Mouse (Mus musculus) stomach, embryonic 16.5 days (tissue): ENCODE data around the gene Gm128. TPM values are rescaled to one million over a fixed set of nuclear protein-coding genes. Genes with fewer than 3 reads are reported as not detected.

Source experiments
- ATAC-seq: fragments of 200-750 bp; cut with Nextera tagmentation; 2 replicates; pipeline ENCODE4 v1.8.0; 2017; ENCODE audit warnings: moderate number of reproducible peaks, moderate TSS enrichment; ENCODE audit not compliant: insufficient read depth, low FRiP score
- H3K27ac ChIP-seq: fragments of 300-500 bp; sonication (generic); 2 replicates; pipeline ENCODE4 v1.5.1; 2014; ENCODE audit warnings: low read length
- H3K27me3 ChIP-seq: fragments of 300-500 bp; sonication (generic); 2 replicates; pipeline ENCODE4 v1.6.1; 2014; ENCODE audit warnings: low read length, control low read depth, mixed read lengths; ENCODE audit not compliant: control insufficient read depth, insufficient read depth
- H3K36me3 ChIP-seq: fragments of 300-500 bp; sonication (generic); 2 replicates; pipeline ENCODE4 v1.6.1; 2014; ENCODE audit warnings: low read length; ENCODE audit not compliant: control insufficient read depth, insufficient read depth
- H3K4me1 ChIP-seq: fragments of 300-500 bp; sonication (generic); 2 replicates; pipeline ENCODE4 v1.6.1; 2014; ENCODE audit warnings: low read length, control low read depth, mixed read lengths; ENCODE audit not compliant: control insufficient read depth, insufficient read depth
- H3K4me2 ChIP-seq: fragments of 300-500 bp; sonication (generic); 2 replicates; pipeline ENCODE4 v1.6.1; 2014; ENCODE audit warnings: low read depth, low read length, mixed read lengths
- H3K4me3 ChIP-seq: fragments of 300-500 bp; sonication (generic); replicated peaks from 2 replicates; pipeline ENCODE4 v1.5.1; 2014; ENCODE audit warnings: mild to moderate bottlenecking, low read length
- H3K9ac ChIP-seq: fragments of 300-500 bp; sonication (generic); 2 replicates; pipeline ENCODE4 v1.6.1; 2014; ENCODE audit warnings: low read length
- H3K9me3 ChIP-seq: fragments of 300-500 bp; sonication (generic); replicated peaks from 2 replicates; pipeline ENCODE4 v1.6.1; 2016; ENCODE audit warnings: low read length, control low read depth; ENCODE audit not compliant: control insufficient read depth
- WGBS: fragments of 180-500 bp; shearing (Covaris S2); extraction: QIAGEN DNeasy Blood & Tissue Kit; methylation state at CpG from one replicate; pipeline ENCODE4 v1.1.7; 2014; 5-methylcytosine and 5-hydroxymethylcytosine counted together
- polyA plus RNA-seq: library from polyadenylated mRNA; unstranded; fragments of >200 nt; fragmentation: Nextera tagmentation; extraction: Ambion mirVana; gene quantifications from 2 replicates; pipeline ENCODE4 v1.2.1, GENCODE M21; 2015

The Gm128 gene
- polyA plus RNA-seq, 1 experiment from 2014 or later = 0.52 TPM

GRCm38 (mm10) chr3:95261975-95262374 is 20.6 kb upstream of the Gm128 start:
- 85% methylated on average over 4 of the region's 4 CpGs for WGBS
- H3K36me3 ChIP-seq = peaks cover 13% of the 10 kb centered on the region; the same call in 1 of the 2 replicates
- H3K9ac ChIP-seq = no peak overlapping the region
- ATAC-seq = no peak
- no peaks in the 10 kb centered on the region for H3K4me1 ChIP-seq
- H3K9me3 ChIP-seq = no peaks in the 10 kb centered on the region
- H3K4me2 ChIP-seq = no peak overlapping the region
- no peak overlapping the region for H3K27ac ChIP-seq
- H3K4me3 ChIP-seq = no peak overlapping the region
- no peaks in the 10 kb centered on the region for H3K27me3 ChIP-seq

DNA sequence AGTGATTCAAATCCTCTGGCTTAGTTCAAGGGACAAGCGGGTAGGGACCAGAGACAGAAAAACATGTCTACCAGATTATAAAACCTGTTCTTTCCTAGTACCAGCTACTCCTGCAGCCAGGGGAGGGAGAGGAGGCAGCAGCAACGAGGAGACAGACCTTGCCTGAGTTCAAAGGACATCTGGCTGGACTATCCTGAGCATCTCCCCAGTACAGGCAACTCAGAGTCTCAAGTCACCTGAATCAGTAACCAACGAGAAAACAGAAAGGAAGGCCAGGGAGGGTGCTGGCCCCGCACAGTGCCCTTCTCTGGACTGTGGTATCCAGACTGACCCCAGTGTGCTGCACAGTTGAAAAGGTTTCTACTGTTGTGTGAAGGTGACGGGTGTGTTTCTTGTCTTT is 15.5 kb upstream of the Gm128 start:
- H3K36me3 ChIP-seq = peaks cover 14% of the 10 kb centered on the region; the same call in 1 of the 2 replicates
- no peaks in the 10 kb centered on the region for H3K9me3 ChIP-seq
- no peak for ATAC-seq
- H3K4me3 ChIP-seq = no peak overlapping the region
- no peak overlapping the region for H3K4me2 ChIP-seq
- WGBS = 85% methylated on average over 5 of the region's 5 CpGs
- H3K9ac ChIP-seq = no peak overlapping the region
- H3K4me1 ChIP-seq = no peaks in the 10 kb centered on the region
- no peak overlapping the region for H3K27ac ChIP-seq
- H3K27me3 ChIP-seq = no peaks in the 10 kb centered on the region

DNA sequence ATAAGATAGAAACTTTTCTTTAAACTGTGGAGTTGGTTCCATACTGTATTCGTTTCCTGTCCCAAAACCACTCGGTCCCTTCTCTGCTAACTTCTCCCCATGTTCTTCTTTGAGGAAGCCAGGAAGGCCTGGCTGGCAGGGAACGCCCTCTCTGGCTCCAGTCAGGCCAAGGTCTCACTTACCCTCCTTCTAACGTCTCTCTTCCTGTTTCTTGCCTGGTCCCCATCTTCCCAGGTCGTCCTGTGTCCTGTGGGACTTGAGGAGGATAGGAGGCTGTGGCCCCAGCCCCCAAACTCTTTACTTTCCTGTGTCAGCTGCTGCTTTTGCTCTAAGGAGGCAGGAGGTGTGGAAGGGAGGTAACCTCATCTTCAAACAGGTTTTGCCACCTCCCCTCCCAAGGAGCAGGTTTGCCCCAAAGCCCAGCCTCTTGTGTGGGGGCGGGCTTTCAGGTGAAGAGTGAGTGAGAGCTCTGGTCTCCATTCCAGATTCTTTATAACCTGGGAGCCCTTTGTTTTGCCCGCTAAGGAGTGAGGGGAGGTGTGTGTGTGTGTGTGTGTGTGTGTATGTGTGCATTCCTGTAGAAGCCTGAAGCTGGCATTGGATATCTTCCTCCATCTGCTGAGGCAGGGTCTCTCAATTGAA is 9.5 kb upstream of the Gm128 start, which contains the start of gene Bnipl:
TSS of gene Bnipl (minus strand) at position 411 of the 642 bp plus-strand sequence.
- ATAC-seq = peak; percentile 71; the same call in 1 of the 2 replicates
- Histone ChIP-seq H3K27me3 (no peaks in the 10 kb centered on the region), H3K9me3 (no peaks in the 10 kb centered on the region), H3K36me3 (peaks cover under 1% of the 10 kb centered on the region; the same call in 1 of the 2 replicates), H3K4me3 (peak within 1 kb of the TSS; percentile 32), H3K4me2 (peak within 1 kb of the TSS; percentile 34), H3K4me1 (no peaks in the 10 kb centered on the region), H3K27ac (peak within 1 kb of the TSS; percentile 77), H3K9ac (peak within 1 kb of the TSS; percentile 58)
- 41% methylated on average over 7 of the region's 7 CpGs for WGBS

DNA sequence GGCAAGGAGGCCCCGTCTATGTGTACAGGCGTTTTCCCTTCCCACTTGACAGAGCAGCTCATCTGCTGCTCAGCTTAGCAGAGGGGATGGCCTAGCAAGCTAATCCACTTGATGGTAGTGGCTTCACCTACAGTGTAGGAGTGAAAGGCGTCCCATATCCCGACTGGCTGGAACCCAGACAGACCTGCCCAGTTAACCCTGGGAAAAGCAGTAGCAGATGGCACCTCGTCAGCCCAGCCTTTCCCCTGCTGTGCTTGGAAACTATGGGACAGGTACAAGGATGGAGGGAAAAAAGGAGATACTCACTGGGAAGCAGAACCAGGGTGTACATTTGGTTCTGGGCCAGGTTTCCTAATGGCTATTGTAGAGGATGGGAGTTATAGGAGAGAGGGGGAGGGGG is 9.0 kb upstream of the Gm128 start:
- WGBS = 76% methylated on average over 5 of the region's 5 CpGs
- H3K27me3 ChIP-seq = no peaks in the 10 kb centered on the region
- peak overlapping the region; percentile 77 for H3K27ac ChIP-seq
- no peaks in the 10 kb centered on the region for H3K9me3 ChIP-seq
- peak overlapping the region; percentile 34 for H3K4me2 ChIP-seq
- ATAC-seq = 0 out of 2 replicates have a peak, but pooled peaks have one; percentile 13
- no peaks in the 10 kb centered on the region for H3K36me3 ChIP-seq
- H3K4me3 ChIP-seq = peak overlapping the region; percentile 32
- H3K4me1 ChIP-seq = no peaks in the 10 kb centered on the region
- H3K9ac ChIP-seq = peak overlapping the region; percentile 58

DNA sequence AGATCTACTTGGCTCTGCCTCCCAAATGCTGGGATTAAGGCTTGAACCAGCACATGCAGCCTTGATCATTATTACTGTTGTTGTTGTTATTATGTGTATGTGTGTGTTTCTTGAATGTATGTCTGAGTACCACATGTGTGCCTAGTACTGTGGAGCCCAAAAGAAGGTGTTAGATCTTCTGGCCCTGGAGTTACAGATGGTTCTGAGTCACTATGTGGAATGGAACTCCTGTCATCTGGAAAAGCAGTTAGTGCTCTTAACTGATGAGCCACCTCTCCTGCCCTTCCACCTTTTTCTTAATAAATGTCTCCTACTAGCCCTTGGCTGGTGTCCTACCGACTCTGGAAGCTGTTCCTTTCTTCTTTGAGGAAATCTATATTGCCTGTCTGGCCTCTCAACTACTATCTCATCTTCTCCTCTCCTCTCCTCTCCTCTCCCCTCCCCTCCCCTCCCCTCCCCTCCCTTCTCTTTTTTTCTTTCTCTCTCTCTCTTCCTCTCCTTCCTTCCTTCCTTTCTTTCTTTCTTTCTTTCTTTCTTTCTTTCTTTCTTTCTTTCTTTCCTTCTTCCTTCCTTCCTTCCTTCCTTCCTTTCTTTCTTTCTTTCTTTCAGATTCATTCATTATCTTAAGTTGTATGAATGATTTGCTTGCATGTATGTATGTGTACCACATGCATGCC is 6.4 kb upstream of the Gm128 start:
- 59% methylated on average over 1 of the region's 1 CpGs for WGBS
- Histone ChIP-seq H3K4me1 (no peaks in the 10 kb centered on the region), H3K27me3 (no peaks in the 10 kb centered on the region)

GRCm38 (mm10) chr3:95246465-95247231 is 5.2 kb upstream of the Gm128 start:
- no peak overlapping the region for H3K9ac ChIP-seq
- H3K4me2 ChIP-seq = no peak overlapping the region
- no peak overlapping the region for H3K4me3 ChIP-seq
- H3K4me1 ChIP-seq = no peaks in the 10 kb centered on the region
- H3K9me3 ChIP-seq = no peaks in the 10 kb centered on the region
- ATAC-seq = no peak
- no peaks in the 10 kb centered on the region for H3K27me3 ChIP-seq
- H3K27ac ChIP-seq = no peak overlapping the region
- H3K36me3 ChIP-seq = no peaks in the 10 kb centered on the region
- WGBS = 75% methylated on average over 5 of the region's 5 CpGs

More for the DNA sequence above, 6.4 kb upstream of the Gm128 start:
- no peak overlapping the region for H3K27ac ChIP-seq
- no peak overlapping the region for H3K4me2 ChIP-seq
- H3K9me3 ChIP-seq = no peaks in the 10 kb centered on the region
- no peaks in the 10 kb centered on the region for H3K36me3 ChIP-seq
- H3K4me3 ChIP-seq = no peak overlapping the region
- no peak for ATAC-seq
- H3K9ac ChIP-seq = no peak overlapping the region

DNA sequence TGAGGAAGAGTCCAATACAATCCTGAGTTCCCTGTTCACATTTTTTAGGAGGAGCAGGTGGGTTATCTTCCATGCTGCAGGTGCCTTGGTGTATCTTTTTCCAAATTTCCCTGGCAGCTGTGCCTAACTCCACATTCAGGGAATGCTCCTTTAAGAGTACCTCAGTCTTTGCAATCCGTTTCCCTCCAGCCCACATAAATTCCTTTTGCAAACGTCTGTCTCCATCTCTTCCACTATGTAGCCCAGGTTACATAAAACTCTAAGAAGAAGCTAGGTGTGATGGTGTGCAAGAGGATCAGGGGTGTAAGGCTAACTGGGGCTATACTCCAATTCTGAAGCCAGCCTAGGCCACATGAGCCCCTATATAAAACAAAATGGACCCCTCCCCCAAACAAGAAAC is 1.7 kb upstream of the Gm128 start:
- ATAC-seq = no peak
- Histone ChIP-seq H3K27me3 (no peaks in the 10 kb centered on the region), H3K36me3 (0 out of 2 replicates have a peak, but pooled peaks cover 4% of the 10 kb centered on the region), H3K9me3 (no peaks in the 10 kb centered on the region), H3K27ac (no peak overlapping the region), H3K4me1 (no peaks in the 10 kb centered on the region), H3K9ac (no peak overlapping the region), H3K4me3 (no peak overlapping the region), H3K4me2 (no peak overlapping the region)
- 76% methylated on average over 2 of the region's 2 CpGs for WGBS

DNA sequence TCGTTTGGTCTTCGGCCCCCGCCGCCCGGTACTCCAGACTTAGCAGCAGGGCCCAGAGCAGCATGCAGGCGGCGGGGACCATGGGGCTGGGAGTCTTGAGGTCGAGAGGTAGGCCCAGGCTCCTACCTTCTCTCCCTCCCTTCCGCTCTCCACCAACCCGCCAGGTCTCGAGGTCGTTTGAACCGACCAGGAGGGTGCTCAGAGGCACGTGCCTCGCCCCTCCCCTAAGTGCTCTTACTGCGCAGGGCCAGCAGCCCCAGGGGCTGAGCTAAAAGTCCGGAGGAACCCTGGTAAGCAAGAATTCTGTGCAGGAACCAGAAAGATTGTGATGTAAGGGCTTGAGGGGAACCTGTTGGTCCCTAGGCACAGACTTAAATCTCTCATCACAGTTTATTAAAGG is 498 bp downstream of the Gm128 start:
- Histone ChIP-seq H3K27ac (no peak overlapping the region), H3K36me3 (peaks cover 10% of the 10 kb centered on the region; the same call in 1 of the 2 replicates), H3K27me3 (no peaks in the 10 kb centered on the region), H3K9me3 (no peaks in the 10 kb centered on the region), H3K9ac (no peak overlapping the region), H3K4me3 (no peak overlapping the region), H3K4me1 (no peaks in the 10 kb centered on the region), H3K4me2 (no peak overlapping the region)
- WGBS = 35% methylated on average over 17 of the region's 17 CpGs
- ATAC-seq = no peak

- Histone ChIP-seq H3K27me3 (no peaks in the 10 kb centered on the region), H3K4me2 (no peak overlapping the region), H3K4me1 (no peaks in the 10 kb centered on the region), H3K27ac (no peak overlapping the region), H3K9me3 (no peaks in the 10 kb centered on the region), H3K36me3 (peaks cover 17% of the 10 kb centered on the region), H3K4me3 (no peak overlapping the region), H3K9ac (no peak overlapping the region)
- WGBS = 84% methylated on average over 12 of the region's 12 CpGs
- ATAC-seq = no peak
Measured at GRCm38 (mm10) chr3:95239971-95240370, 1.4 kb downstream of the Gm128 start.
